In genomic region chr13:34240087-34240428, GRCm38 (mm10) we compare ENCODE assay signal across 15 mouse cellular contexts.
DNase-seq lines count a peak whose midpoint lies in the region; ATAC-seq and TF ChIP-seq lines count a peak whose summit lies in the region.
"Had no signal": no experiment of that assay in that cellular context is flagged by ENCODE, and none has a peak within 500 bp of the region (broad histone marks: within the 10 kb centered on the region; RNA-seq: fewer than 3 reads in every experiment).

No protein-coding gene starts in this region.

- no peaks in the 10 kb centered on the region for H3K36me3 ChIP-seq in hindbrain, embryonic 11.5 days (ENCODE audit: control insufficient read depth, insufficient read depth, low read length)
- H3K36me3 ChIP-seq in hindbrain, postnatal 0 days (ENCODE audit: insufficient read depth, low read length): no peaks in the 10 kb centered on the region
- H3K36me3 ChIP-seq in intestine, embryonic 15.5 days: no peaks in the 10 kb centered on the region
- H3K36me3 ChIP-seq: embryonic facial prominence, embryonic 15.5 days; heart, embryonic 13.5 days; limb, embryonic 13.5 days had no signal

- TF ChIP-seq CTCF in hindbrain, postnatal 0 days (IDR thresholded peaks at IDR 0.05; ENCODE audit: low read depth): no peak

- H3K4me2 ChIP-seq in hindbrain, embryonic 11.5 days (replicated peaks; ENCODE audit: low read depth, low read length): no peak overlapping the region
- no peak overlapping the region for H3K4me2 ChIP-seq in hindbrain, postnatal 0 days (ENCODE audit: low read depth, low read length)
- no peak overlapping the region for H3K4me2 ChIP-seq in intestine, embryonic 15.5 days (replicated peaks)
- H3K4me2 ChIP-seq: embryonic facial prominence, embryonic 15.5 days; heart, embryonic 13.5 days had no signal

- no peak for ATAC-seq in hindbrain, embryonic 11.5 days (ENCODE audit: low FRiP score)
- no peak for ATAC-seq in hindbrain, postnatal 0 days
- peak; percentile 66 for ATAC-seq in intestine, embryonic 15.5 days
- ATAC-seq: inflammation-experienced regulatory T-cells, adult 6 months had no signal

- WGBS in hindbrain, embryonic 11.5 days: 52% methylated on average over 3 of the region's 3 CpGs
- WGBS in hindbrain, postnatal 0 days: 75% methylated on average over 3 of the region's 3 CpGs
- 81% methylated on average over 3 of the region's 3 CpGs for WGBS in intestine, embryonic 15.5 days

- H3K9me3 ChIP-seq in hindbrain, embryonic 11.5 days (ENCODE audit: control insufficient read depth, low read length): no peaks in the 10 kb centered on the region
- no peaks in the 10 kb centered on the region for H3K9me3 ChIP-seq in hindbrain, postnatal 0 days (ENCODE audit: low read length)
- no peaks in the 10 kb centered on the region for H3K9me3 ChIP-seq in intestine, embryonic 15.5 days
- H3K9me3 ChIP-seq: embryonic facial prominence, embryonic 15.5 days; heart, embryonic 13.5 days; limb, embryonic 13.5 days had no signal

- no peak overlapping the region for H3K4me3 ChIP-seq in hindbrain, embryonic 11.5 days (ENCODE audit: low read depth, low read length)
- H3K4me3 ChIP-seq in hindbrain, postnatal 0 days (ENCODE audit: low read length): no peak overlapping the region
- H3K4me3 ChIP-seq in intestine, embryonic 15.5 days (replicated peaks): no peak overlapping the region
- H3K4me3 ChIP-seq: embryonic facial prominence, embryonic 15.5 days; gastrocnemius, adult 2 months; heart, embryonic 13.5 days; limb, embryonic 13.5 days had no signal

- no peak for DNase-seq in hindbrain, embryonic 11.5 days (ENCODE audit: low spot score)
- no peak for DNase-seq in hindbrain, postnatal 0 days (ENCODE audit: low spot score)
- peak; percentile 33 for DNase-seq in embryo, embryonic 10 days (ENCODE audit: low spot score)
- DNase-seq in kidney, postnatal 25 days: peak; percentile 80
- DNase-seq in ovary, postnatal 10 days (ENCODE audit: low spot score): no peak
- no peak for DNase-seq in heart, adult 11 months
- DNase-seq in cerebellum, postnatal 25 days: no peak
- DNase-seq: gastrocnemius, adult 2 months; thymus, postnatal 4 days had no signal

- peak overlapping the region; percentile 84 for H3K27ac ChIP-seq in hindbrain, embryonic 11.5 days (ENCODE audit: low read depth, low read length)
- no peak overlapping the region for H3K27ac ChIP-seq in hindbrain, postnatal 0 days
- 0 out of 2 replicates have a peak overlapping the region, but pooled peaks have one; percentile 22 for H3K27ac ChIP-seq in intestine, embryonic 15.5 days
- H3K27ac ChIP-seq: gastrocnemius, adult 2 months; heart, embryonic 13.5 days; limb, embryonic 13.5 days; macrophage had no signal

- no peaks in the 10 kb centered on the region for H3K27me3 ChIP-seq in hindbrain, embryonic 11.5 days (ENCODE audit: control insufficient read depth, insufficient read depth, low read length)
- H3K27me3 ChIP-seq in hindbrain, postnatal 0 days (ENCODE audit: insufficient read depth, low read length): no peaks in the 10 kb centered on the region
- H3K27me3 ChIP-seq in intestine, embryonic 15.5 days (replicated peaks): no peaks in the 10 kb centered on the region
- H3K27me3 ChIP-seq: embryonic facial prominence, embryonic 15.5 days; heart, embryonic 13.5 days; limb, embryonic 13.5 days had no signal

- H3K4me1 ChIP-seq in hindbrain, embryonic 11.5 days (replicated peaks; ENCODE audit: control insufficient read depth, insufficient read depth, low read length): peaks cover 9% of the 10 kb centered on the region; the same call in 1 of the 2 replicates
- H3K4me1 ChIP-seq in hindbrain, postnatal 0 days (ENCODE audit: insufficient read depth, low read length): no peaks in the 10 kb centered on the region; the same call in 1 of the 2 replicates
- H3K4me1 ChIP-seq in intestine, embryonic 15.5 days (replicated peaks): 0 out of 2 replicates have a peak, but pooled peaks cover 9% of the 10 kb centered on the region

- H3K9ac ChIP-seq in hindbrain, embryonic 11.5 days (ENCODE audit: low read depth, low read length): no peak overlapping the region
- no peak overlapping the region for H3K9ac ChIP-seq in hindbrain, postnatal 0 days (replicated peaks; ENCODE audit: low read length)
- H3K9ac ChIP-seq in intestine, embryonic 15.5 days: no peak overlapping the region
- H3K9ac ChIP-seq: embryonic facial prominence, embryonic 15.5 days; heart, embryonic 13.5 days; limb, embryonic 13.5 days had no signal

Comparison
In these comparisons a context has a peak if more than half of its experiments do, and no peak if none do; other contexts are left out.
1. DNase-seq: peak in embryo, embryonic 10 days (single experiment) and kidney, postnatal 25 days (2 of 2); none in hindbrain, embryonic 11.5 days (single experiment), hindbrain, postnatal 0 days (single experiment), ovary, postnatal 10 days (single experiment), heart, adult 11 months (single experiment) and cerebellum, postnatal 25 days (0 of 2).